In genomic region chr9:86572196-86572595, GRCm38 (mm10) we compare ENCODE assay signal across 8 mouse cellular contexts. TPM values are rescaled to one million over a fixed set of nuclear protein-coding genes. Genes with fewer than 3 reads are reported as not detected.
DNase-seq lines count a peak whose midpoint lies in the region; ATAC-seq and TF ChIP-seq lines count a peak whose summit lies in the region.

No protein-coding gene starts in this region.

- peak overlapping the region; percentile 99 for H3K4me2 ChIP-seq in forebrain, embryonic 13.5 days
- peak overlapping the region; percentile 97 for H3K4me2 ChIP-seq in neural tube, embryonic 15.5 days

- 1% methylated on average over 25 of the region's 25 CpGs for WGBS in heart, adult 2 months
- WGBS in forebrain, embryonic 13.5 days: under 1% methylated on average over 25 of the region's 25 CpGs
- WGBS in neural tube, embryonic 15.5 days: 0% methylated on average over 25 of the region's 25 CpGs

- peak overlapping the region; percentile 79 for H3K4me3 ChIP-seq in heart, adult 2 months
- peak overlapping the region; percentile 75 for H3K4me3 ChIP-seq in forebrain, embryonic 13.5 days
- H3K4me3 ChIP-seq in neural tube, embryonic 15.5 days (replicated peaks): peak overlapping the region; percentile 85

- ATAC-seq in forebrain, embryonic 13.5 days: no peak
- peak; percentile 69 for ATAC-seq in neural tube, embryonic 15.5 days (ENCODE audit: low FRiP score)

- intact Hi-C loops in heart, adult 2 months (cut with DNase I): loop anchor here (10.0 kb wide), 2 partner anchors 453 to 817 kb away; partner anchors contain the start of gene Cyb5r4
- intact Hi-C loops in heart, postnatal 36 days (cut with DNase I): loop anchor here (2.0 to 10.0 kb wide), 4 partner anchors 105 to 817 kb away; partner anchors contain the start of genes Cyb5r4 and Dop1a

- no peaks in the 10 kb centered on the region for H3K9me3 ChIP-seq in forebrain, embryonic 13.5 days (replicated peaks)
- no peaks in the 10 kb centered on the region for H3K9me3 ChIP-seq in neural tube, embryonic 15.5 days (replicated peaks)

- no peak for TF ChIP-seq POLR2A in heart, adult 2 months (IDR thresholded peaks at IDR 0.05; ENCODE audit: insufficient read depth, low read depth, low read length)

- no peaks in the 10 kb centered on the region for H3K79me2 ChIP-seq in heart, adult 2 months (replicated peaks; ENCODE audit: control insufficient read depth, insufficient read depth, low read length)

- peak overlapping the region; percentile 85 for H3K9ac ChIP-seq in heart, adult 2 months (ENCODE audit: low read depth, low read length)
- peak overlapping the region; percentile 69 for H3K9ac ChIP-seq in forebrain, embryonic 13.5 days
- H3K9ac ChIP-seq in neural tube, embryonic 15.5 days (replicated peaks): peak overlapping the region; percentile 72

- TF ChIP-seq EP300 in heart, adult 2 months (IDR thresholded peaks at IDR 0.05; ENCODE audit: insufficient read depth, low read depth, low read length): no peak

- TF ChIP-seq CTCF in heart, adult 2 months (IDR thresholded peaks at IDR 0.05): no peak

- H3K36me3 ChIP-seq in heart, adult 2 months (ENCODE audit: control insufficient read depth, insufficient read depth, low read length): no peaks in the 10 kb centered on the region
- H3K36me3 ChIP-seq in forebrain, embryonic 13.5 days (ENCODE audit: poor library complexity, severe bottlenecking): peaks cover 12% of the 10 kb centered on the region
- peaks cover 17% of the 10 kb centered on the region; the same call in 1 of the 2 replicates for H3K36me3 ChIP-seq in neural tube, embryonic 15.5 days

- no peaks in the 10 kb centered on the region for H3K27me3 ChIP-seq in heart, adult 2 months (ENCODE audit: control insufficient read depth, insufficient read depth, low read length)
- no peaks in the 10 kb centered on the region for H3K27me3 ChIP-seq in forebrain, embryonic 13.5 days
- no peaks in the 10 kb centered on the region for H3K27me3 ChIP-seq in neural tube, embryonic 15.5 days (replicated peaks)

- no peak for DNase-seq in heart, adult 2 months
- no peak for DNase-seq in heart, postnatal 36 days
- DNase-seq in right cerebral cortex, postnatal 25 days: peak; percentile 51
- no peak for DNase-seq in right cerebral cortex, postnatal 4 days
- peak; percentile 22 for DNase-seq in liver
- DNase-seq in right cerebral cortex, adult 18-20 months: no peak

- peak overlapping the region; percentile 42; the same call in 1 of the 2 replicates for H3K27ac ChIP-seq in heart, adult 2 months
- H3K27ac ChIP-seq in forebrain, embryonic 13.5 days: no peak overlapping the region
- H3K27ac ChIP-seq in neural tube, embryonic 15.5 days (replicated peaks): peak overlapping the region; percentile 68

- H3K4me1 ChIP-seq in heart, adult 2 months (ENCODE audit: control insufficient read depth, insufficient read depth, low read length): peaks cover 4% of the 10 kb centered on the region
- peaks cover 16% of the 10 kb centered on the region for H3K4me1 ChIP-seq in forebrain, embryonic 13.5 days
- H3K4me1 ChIP-seq in neural tube, embryonic 15.5 days: peaks cover 25% of the 10 kb centered on the region

RNA-seq across cellular contexts. Expression of gene Rwdd2a, which starts 0.4 kb away (rescaled TPM):
- total RNA-seq in heart, adult 2 months (2021): under 1 TPM; 0.27 to 0.47 TPM
- 0.64 and 0.86 TPM in 2 replicates for polyA plus RNA-seq in heart, adult 2 months (2012; rRNA removed)
- total RNA-seq in heart, postnatal 36 days (2021): under 1 TPM; 0.58 to 0.76 TPM
- polyA plus RNA-seq in forebrain, embryonic 13.5 days (2015; fragmentation: Nextera tagmentation; extraction: Ambion mirVana): 5.0 and 6.2 TPM in 2 replicates
- 37.7 and 42.6 TPM in 2 replicates for polyA plus RNA-seq in neural tube, embryonic 15.5 days (2015; fragmentation: Nextera tagmentation; extraction: Ambion mirVana)

RNA-seq across cellular contexts. Expression of gene Pgm3, which starts 0.6 kb away (rescaled TPM):
- total RNA-seq in heart, adult 2 months (2021): 1 to 10 TPM; 6.2 to 6.5 TPM
- polyA plus RNA-seq in heart, adult 2 months (2012; rRNA removed): 3.2 and 5.0 TPM in 2 replicates
- 1 to 10 TPM; 7.2 to 7.8 TPM for total RNA-seq in heart, postnatal 36 days (2021)
- polyA plus RNA-seq in forebrain, embryonic 13.5 days (2015; fragmentation: Nextera tagmentation; extraction: Ambion mirVana): 39.7 and 43.3 TPM in 2 replicates
- polyA plus RNA-seq in neural tube, embryonic 15.5 days (2015; fragmentation: Nextera tagmentation; extraction: Ambion mirVana): 32.0 and 32.2 TPM in 2 replicates

Comparison
In these comparisons a context has a peak if more than half of its experiments do, and no peak if none do; other contexts are left out.
1. DNase-seq: peak in right cerebral cortex, postnatal 25 days (single experiment) and liver (single experiment); none in heart, adult 2 months (0 of 2), heart, postnatal 36 days (0 of 2), right cerebral cortex, postnatal 4 days (single experiment) and right cerebral cortex, adult 18-20 months (single experiment).
2. Peak in every context shown above with its lines, with median percentiles within 50 percentile points of each other: H3K4me3 ChIP-seq and H3K9ac ChIP-seq.